Mouse (Mus musculus) thymus, postnatal 25 days (tissue): ENCODE results near the gene Acat1.
A peak's percentile ranks its signal among the peaks of the same experiment; 100 is the strongest.

ENCODE experiments used
- DNase-seq: peaks from one replicate; pipeline ENCODE4 v3.0.0; 2022

Gene Acat1

DNA sequence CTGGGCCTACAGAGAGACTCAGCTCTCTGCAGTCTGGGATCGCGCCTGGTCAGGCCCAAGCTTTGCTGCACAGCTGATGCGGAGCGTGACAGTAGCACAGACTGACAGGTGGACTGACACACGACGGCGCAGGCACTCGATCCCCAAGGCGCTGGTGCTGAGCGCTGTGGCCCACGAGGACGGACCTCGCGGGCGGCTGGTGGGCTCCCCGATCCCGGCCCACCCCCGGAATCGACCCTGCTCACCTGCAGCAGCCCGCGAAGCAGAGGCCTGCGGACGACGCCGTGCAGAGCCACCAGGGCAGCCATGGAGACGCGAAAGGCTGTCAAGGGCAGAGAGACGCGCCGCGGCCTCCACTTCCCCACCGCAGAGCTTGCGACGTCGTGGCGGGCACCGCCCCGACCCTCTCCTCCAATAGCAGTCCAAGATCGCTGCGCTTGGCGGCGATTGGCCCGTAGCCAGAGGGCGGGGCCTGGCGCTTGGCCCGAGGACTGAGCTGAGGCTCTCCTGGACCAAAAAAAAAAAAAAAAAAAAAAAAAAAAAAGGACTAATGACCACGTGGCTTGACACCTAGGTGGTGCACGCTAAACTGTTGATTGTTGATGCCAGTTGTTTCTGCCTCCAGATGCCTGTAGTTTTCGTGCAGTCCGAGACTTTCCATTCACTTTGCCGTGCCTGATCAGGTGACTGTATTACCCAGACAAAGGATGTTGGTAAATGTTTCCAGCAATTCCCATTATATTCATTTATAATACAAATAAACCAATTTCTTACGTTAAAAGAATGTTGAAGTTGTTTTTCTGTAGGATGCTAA lies at the start of gene Acat1:
TSS of gene Acat1 (minus strand) at position 415 of the 814 bp plus-strand sequence.
- peak; percentile 89 for DNase-seq

DNA sequence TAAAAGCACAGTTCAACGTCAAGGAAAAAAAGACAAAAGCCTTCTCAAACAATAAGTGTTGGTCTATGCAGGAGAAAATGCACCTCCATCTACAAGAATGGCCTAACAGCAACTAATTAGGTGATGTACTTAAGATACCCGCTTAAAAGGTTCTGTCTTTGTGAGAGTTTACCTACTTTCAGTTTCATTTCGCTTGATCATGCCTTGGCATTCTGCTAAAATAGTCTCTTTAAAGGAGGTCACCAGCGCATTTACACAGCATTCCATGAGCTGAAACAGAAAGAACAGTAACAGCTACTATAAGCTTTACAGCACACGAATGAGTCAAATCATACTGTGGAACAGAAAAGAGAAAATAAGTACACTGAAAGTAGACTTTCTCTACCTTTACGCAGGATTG lies 24.6 kb upstream of the Acat1 start:
- no peak for DNase-seq

- DNase-seq: no peak
Observed at GRCm38 (mm10) chr9:53615246-53615645, 5.1 kb upstream of the Acat1 start.

DNA sequence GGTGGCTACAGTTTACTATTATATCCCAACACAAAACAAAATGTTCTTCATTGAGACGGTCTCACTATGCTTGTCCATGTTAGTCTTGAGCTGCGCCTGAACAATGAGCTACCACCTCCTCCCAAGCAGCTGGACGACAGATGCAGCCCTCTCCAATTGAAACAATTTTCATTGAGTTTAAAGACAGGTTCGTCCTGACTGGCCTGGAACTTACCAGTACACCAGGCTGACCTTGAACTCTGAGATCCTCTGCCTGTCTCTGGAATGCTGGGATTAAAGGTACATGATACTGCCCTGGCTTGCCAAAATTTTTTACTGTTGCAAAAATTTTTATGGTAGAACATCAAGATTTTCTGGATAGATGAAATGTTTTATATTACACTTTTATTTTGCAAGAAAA lies 4.1 kb upstream of the Acat1 start:
- no peak for DNase-seq

- DNase-seq: no peak
Observed at GRCm38 (mm10) chr9:53609306-53609967, 745 bp downstream of the Acat1 start.

DNA sequence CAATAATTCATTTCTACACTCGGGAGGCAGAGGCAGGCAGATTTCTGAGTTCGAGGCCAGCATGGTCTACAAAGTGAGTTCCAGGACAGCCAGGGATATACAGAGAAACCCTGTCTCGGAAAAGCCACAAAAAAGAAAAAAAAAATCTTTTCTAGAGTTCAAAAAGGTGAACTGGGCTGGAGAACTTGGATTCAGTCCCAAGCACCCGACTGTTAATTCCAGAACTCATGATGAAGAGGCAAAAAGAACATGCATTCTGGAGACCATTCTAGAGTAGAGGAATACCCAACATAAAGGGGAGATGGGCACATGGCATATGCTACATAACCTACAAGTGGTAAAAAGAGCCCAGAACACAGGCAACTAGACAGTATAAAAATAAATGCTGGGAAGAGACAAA lies 2.4 kb downstream of the Acat1 start:
- DNase-seq: no peak

DNA sequence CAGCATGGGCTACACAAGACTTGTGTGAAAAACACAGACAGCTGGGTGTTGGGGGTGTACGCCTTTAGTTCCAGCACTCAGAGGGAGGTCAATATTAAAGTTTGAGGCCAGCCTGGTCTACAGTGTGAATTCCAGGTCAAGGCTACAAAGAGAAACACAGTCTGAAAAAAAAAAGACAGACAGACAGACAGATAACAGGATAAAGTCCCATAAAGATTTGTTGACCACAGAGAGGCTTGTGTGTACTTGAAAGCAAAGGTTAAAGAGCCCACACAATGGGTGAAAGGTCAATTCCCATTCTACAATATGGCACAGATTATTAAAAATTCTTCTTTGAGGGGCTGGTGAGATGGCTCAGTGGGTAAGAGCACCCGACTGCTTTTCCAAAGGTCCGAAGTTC lies 3.0 kb downstream of the Acat1 start:
- no peak for DNase-seq

DNA sequence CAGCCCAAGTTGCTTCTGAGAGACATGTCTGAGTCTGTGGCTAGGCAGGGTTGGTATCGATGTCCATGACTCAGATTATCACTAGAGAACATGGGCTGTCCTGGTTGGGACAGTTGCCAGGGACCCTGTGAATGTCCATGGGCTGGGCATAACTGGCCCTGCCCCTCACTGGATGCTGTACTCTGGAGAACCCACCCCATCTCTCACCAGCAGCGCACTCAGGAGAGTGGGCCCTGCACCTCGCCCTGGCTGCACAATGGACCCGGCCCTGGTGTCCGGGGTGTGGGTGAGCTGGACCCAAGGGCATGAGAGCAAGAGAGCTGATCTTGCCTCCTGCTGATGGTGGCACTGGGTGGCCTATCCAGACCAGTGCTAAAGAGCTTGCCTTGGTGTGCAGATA lies 5.2 kb downstream of the Acat1 start:
- DNase-seq: no peak

DNA sequence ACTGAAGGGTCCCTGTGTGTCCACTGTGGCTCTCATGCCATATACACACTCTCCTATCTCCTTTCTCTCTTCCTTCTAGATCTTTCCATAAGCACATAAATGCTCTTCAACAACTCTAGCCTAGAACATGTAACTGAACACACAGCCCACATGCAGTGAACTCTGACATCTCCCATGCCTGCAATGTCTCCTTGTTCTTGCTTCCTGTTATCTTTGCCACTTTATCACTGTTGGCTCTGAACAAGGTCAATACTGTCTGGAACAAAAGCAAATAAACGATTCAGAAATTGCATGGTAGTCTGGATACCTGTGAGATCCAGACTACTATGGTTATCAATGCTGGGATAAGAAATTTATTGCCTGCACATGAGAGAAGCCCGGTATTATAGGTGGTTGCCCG lies 6.3 kb downstream of the Acat1 start:
- no peak for DNase-seq

- peak; percentile 8 for DNase-seq
Observed at GRCm38 (mm10) chr9:53603384-53603783, 6.8 kb downstream of the Acat1 start.

- DNase-seq: no peak
Observed at GRCm38 (mm10) chr9:53601541-53601940, 8.6 kb downstream of the Acat1 start.

DNA sequence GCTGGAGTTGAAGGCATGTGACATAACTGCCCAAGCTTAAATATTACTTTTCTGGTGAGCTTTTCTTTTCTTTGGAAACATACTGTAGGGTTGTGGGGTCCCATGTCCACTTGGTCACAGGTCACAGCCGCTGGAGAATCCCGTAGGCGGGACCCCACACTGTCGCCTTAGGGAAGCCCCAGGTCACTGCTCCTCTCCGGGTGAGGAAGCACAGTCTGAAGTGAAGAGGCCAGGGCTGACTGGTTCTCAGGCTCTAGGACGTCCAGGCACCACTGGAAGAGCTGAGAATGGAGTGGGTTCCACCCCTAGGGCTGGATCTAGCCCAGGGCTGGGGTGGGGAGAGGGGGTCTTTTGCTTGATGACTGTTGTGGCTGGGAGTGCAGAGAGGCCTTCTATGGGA lies 11.6 kb downstream of the Acat1 start:
- no peak for DNase-seq

DNA sequence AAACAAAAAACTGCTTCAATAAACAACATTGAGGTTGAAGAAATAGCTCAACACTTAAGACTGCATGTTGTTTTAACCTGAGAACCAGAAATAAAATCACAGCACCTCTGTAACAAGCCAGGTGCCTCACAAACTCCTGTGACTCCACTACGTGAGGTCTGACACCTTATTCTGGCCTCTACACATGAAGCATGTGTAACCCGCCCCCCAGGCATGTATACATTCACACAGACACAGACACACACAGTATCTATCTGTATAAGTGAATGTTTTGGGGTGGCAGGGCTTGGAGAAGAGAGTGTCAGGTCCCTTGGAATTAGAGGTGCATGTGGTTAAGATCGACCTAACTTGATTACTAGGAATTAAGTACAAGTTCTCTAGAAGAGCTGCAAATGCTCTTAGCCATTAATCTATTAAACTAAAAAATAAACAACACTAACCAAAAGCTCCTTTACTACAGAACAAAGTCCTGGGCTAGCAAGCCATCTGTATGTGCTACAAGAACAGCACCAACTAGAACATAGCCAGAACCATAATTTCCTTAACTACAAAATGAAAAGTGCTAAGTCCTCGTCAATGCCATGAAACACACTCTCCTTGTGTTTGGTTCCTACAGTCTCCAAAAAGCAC lies 13.1 kb downstream of the Acat1 start:
- DNase-seq: no peak

DNA sequence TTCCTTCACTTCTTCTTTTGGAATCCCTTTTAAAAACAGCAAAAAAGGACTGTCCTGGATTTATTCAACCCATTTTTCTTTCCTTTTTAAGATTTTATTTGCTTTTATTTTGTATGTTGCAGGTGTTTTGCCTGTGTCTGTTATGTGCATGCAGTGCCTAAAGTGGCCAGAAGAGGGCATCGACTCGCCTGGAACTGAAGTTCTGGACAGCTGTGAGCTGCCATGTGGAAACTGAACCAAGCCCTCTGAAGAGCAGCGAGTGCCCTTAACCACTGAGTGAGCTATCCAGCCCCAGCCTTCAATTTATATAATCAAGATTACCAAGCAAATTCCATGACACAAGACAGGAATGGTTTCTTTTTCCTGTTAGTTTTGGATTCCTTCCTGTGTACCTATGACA lies 15.4 kb downstream of the Acat1 start:
- DNase-seq: peak; percentile 78

DNA sequence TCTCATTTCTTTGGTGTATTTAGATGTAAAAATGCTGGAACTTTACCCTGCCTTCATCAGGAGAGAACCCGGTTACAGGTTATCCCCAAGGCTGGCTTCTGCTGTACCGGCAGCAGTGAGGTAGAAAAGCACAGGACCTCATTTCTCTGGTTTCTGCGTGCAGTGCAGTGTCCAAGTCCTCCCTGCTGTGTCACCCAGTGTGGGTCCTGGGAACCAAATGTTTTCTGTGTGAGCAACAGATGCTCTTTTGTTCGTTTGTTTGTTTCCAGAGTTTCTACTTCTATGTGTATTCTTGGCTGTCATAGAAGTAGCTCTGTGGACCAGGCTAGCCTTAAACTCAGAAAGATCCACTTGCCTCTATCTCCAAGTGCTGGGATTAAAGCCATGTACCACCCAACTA lies 28.3 kb downstream of the Acat1 start:
- DNase-seq: no peak

- no peak for DNase-seq
Observed at GRCm38 (mm10) chr9:53575721-53576120, 34.5 kb downstream of the Acat1 start.

DNA sequence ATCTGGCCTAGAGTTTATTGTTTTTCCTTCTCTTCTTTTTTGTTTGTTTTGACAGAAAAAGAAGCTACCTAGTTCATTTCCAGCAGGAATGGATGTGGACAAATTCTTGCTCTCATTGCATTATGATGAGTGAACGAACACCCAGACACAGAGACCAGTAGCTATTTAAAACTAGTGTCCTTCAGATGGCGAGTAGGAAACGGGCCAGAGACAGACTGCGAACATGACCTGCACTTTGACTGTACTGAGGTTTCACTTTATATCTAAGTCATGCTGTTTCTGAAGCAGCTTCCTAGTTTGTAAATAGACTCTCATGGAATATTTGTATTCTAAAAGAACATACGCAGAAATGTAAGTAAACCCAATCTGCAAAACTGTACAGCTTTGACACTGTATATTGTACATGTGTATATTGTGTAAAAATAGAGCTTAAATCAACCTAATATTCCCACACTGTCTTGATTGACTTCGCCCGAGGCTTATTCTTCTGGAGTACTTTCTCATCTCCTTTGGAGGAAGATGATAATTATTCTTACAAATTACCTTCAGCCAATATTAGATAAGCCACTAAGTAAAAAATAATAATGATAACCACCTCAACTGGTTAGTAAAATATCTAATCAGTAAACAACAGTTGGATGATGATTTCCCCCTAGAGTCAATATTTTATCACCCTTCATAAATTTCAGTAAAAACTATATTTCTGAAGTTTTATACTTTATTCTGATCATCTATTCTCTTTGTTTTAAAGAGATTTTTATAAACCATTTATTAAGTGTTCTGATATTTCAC lies 37.5 kb downstream of the Acat1 start:
- no peak for DNase-seq

- no peak for DNase-seq
Observed at GRCm38 (mm10) chr9:53570662-53571061, 39.5 kb downstream of the Acat1 start.

GRCm38 (mm10) chr9:53537336-53537965 lies 72.7 kb downstream of the Acat1 start:
- DNase-seq: no peak

GRCm38 (mm10) chr9:53536558-53537320 lies 73.4 kb downstream of the Acat1 start, which contains the start of the genes Atm and Npat:
Atm (minus strand) TSS chr9:53536740.
Npat (plus strand) TSS chr9:53537047.
- peak; percentile 99 for DNase-seq

GRCm38 (mm10) chr9:53535416-53536320 lies 74.5 kb downstream of the Acat1 start:
- peak; percentile 13 for DNase-seq
